Mouse (Mus musculus) stomach, embryonic 14.5 days (tissue): Measurements from ENCODE around the gene Rybp. TPM values are rescaled to one million over a fixed set of nuclear protein-coding genes. Genes with fewer than 3 reads are reported as not detected.
A peak's percentile ranks its signal among the peaks of the same experiment; 100 is the strongest.

Experiments used
- ATAC-seq: fragments of 200-750 bp; cut with Nextera tagmentation; 2 replicates; pipeline ENCODE4 v1.8.0; 2017; ENCODE audit warnings: low read depth, moderate TSS enrichment; ENCODE audit not compliant: insufficient number of reproducible peaks, insufficient read depth, low FRiP score
- H3K27ac ChIP-seq: fragments of 300-500 bp; sonication (generic); 2 replicates; pipeline ENCODE4 v1.5.1; 2014; ENCODE audit warnings: mild to moderate bottlenecking, low read length, moderate library complexity, mixed read lengths
- H3K27me3 ChIP-seq: fragments of 300-500 bp; sonication (generic); 2 replicates; pipeline ENCODE4 v1.6.1; 2014; ENCODE audit warnings: low read length, control low read depth, mixed read lengths; ENCODE audit not compliant: control insufficient read depth, insufficient read depth
- H3K36me3 ChIP-seq: fragments of 300-500 bp; sonication (generic); 2 replicates; pipeline ENCODE4 v1.6.1; 2014; ENCODE audit warnings: mild to moderate bottlenecking, control low read depth, low read length, moderate library complexity, mixed read lengths; ENCODE audit not compliant: control insufficient read depth, insufficient read depth
- H3K4me1 ChIP-seq: fragments of 300-500 bp; sonication (generic); 2 replicates; pipeline ENCODE4 v1.6.1; 2014; ENCODE audit warnings: low read length, control low read depth, mixed read lengths; ENCODE audit not compliant: control insufficient read depth, insufficient read depth
- H3K4me2 ChIP-seq: fragments of 300-500 bp; sonication (generic); replicated peaks from 2 replicates; pipeline ENCODE4 v1.6.1; 2014; ENCODE audit warnings: low read depth, low read length, control low read depth
- H3K4me3 ChIP-seq: fragments of 300-500 bp; sonication (generic); 2 replicates; pipeline ENCODE4 v1.5.1; 2014; ENCODE audit warnings: low read depth, low read length, control low read depth
- H3K9ac ChIP-seq: fragments of 300-500 bp; sonication (generic); replicated peaks from 2 replicates; pipeline ENCODE4 v1.6.1; 2014; ENCODE audit warnings: low read depth, mild to moderate bottlenecking, control low read depth, low read length, moderate library complexity, mixed read lengths
- H3K9me3 ChIP-seq: fragments of 300-500 bp; sonication (generic); 2 replicates; pipeline ENCODE4 v1.6.1; 2016; ENCODE audit warnings: low read depth, low read length, control low read depth; ENCODE audit not compliant: control insufficient read depth
- WGBS: fragments of 180-500 bp; shearing (Covaris S2); extraction: QIAGEN DNeasy Blood & Tissue Kit; methylation state at CpG from one replicate; pipeline ENCODE4 v1.1.7; 2014; 5-methylcytosine and 5-hydroxymethylcytosine counted together
- polyA plus RNA-seq: library from polyadenylated mRNA; unstranded; fragments of >200 nt; fragmentation: Nextera tagmentation; extraction: Ambion mirVana; gene quantifications from 2 replicates; pipeline ENCODE4 v1.2.1, GENCODE M21; 2014

Gene Rybp
- polyA plus RNA-seq, 1 experiment from 2014 or later, result 12.6 TPM

DNA sequence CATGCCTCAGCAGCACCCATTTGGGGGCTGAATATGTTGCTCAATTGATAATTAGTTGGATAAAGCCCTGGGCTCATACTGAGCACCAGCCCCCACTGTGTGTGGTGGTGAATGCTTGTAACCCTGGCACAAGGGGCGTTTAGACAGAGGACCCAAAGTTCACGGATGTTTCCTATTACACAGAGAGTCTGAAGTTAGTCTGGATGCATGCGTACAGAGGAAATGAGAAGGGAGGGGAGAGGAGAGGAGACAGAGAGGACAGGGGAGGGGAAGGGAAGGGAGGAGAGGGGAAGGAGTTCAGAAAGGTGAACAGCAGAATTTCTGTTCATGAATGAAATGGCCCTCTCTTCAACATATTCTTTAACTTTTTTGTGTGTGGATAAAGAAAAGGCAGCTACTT, 13.5 kb upstream of the Rybp start:
- no peak overlapping the region for H3K4me2 ChIP-seq
- no peaks in the 10 kb centered on the region for H3K36me3 ChIP-seq
- H3K4me1 ChIP-seq, result no peaks in the 10 kb centered on the region
- H3K27me3 ChIP-seq, result no peaks in the 10 kb centered on the region
- no peak overlapping the region for H3K27ac ChIP-seq
- H3K4me3 ChIP-seq, result no peak overlapping the region
- WGBS, result 23% methylated on average over 3 of the region's 3 CpGs
- H3K9me3 ChIP-seq, result no peaks in the 10 kb centered on the region
- H3K9ac ChIP-seq, result no peak overlapping the region
- no peak for ATAC-seq

GRCm38 (mm10) chr6:100298945-100299344, 11.7 kb upstream of the Rybp start:
- H3K36me3 ChIP-seq, result no peaks in the 10 kb centered on the region
- H3K9me3 ChIP-seq, result no peaks in the 10 kb centered on the region
- WGBS, result 58% methylated on average over 4 of the region's 4 CpGs
- H3K27ac ChIP-seq, result no peak overlapping the region
- no peak overlapping the region for H3K9ac ChIP-seq
- no peak overlapping the region for H3K4me2 ChIP-seq
- no peak overlapping the region for H3K4me3 ChIP-seq
- H3K4me1 ChIP-seq, result no peaks in the 10 kb centered on the region
- no peaks in the 10 kb centered on the region for H3K27me3 ChIP-seq
- ATAC-seq, result no peak

GRCm38 (mm10) chr6:100297536-100297935, 10.3 kb upstream of the Rybp start:
- 0 out of 2 replicates have a peak overlapping the region, but pooled peaks have one; percentile 17 for H3K27ac ChIP-seq
- WGBS, result 75% methylated on average over 8 of the region's 8 CpGs
- ATAC-seq, result peak; percentile 86

GRCm38 (mm10) chr6:100292411-100292810, 5.1 kb upstream of the Rybp start:
- 85% methylated on average over 6 of the region's 6 CpGs for WGBS
- no peak for ATAC-seq
- Histone ChIP-seq H3K4me1 (no peaks in the 10 kb centered on the region), H3K27me3 (no peaks in the 10 kb centered on the region), H3K4me3 (no peak overlapping the region), H3K9me3 (no peaks in the 10 kb centered on the region), H3K4me2 (no peak overlapping the region), H3K36me3 (no peaks in the 10 kb centered on the region), H3K27ac (no peak overlapping the region), H3K9ac (no peak overlapping the region)

More at GRCm38 (mm10) chr6:100297536-100297935, 10.3 kb upstream of the Rybp start:
- Histone ChIP-seq H3K9ac (no peak overlapping the region), H3K4me1 (no peaks in the 10 kb centered on the region), H3K4me2 (no peak overlapping the region), H3K4me3 (no peak overlapping the region), H3K27me3 (no peaks in the 10 kb centered on the region), H3K9me3 (no peaks in the 10 kb centered on the region), H3K36me3 (no peaks in the 10 kb centered on the region)

GRCm38 (mm10) chr6:100289058-100289457, 1.8 kb upstream of the Rybp start:
- no peak for ATAC-seq
- H3K4me3 ChIP-seq, result no peak overlapping the region
- no peaks in the 10 kb centered on the region for H3K27me3 ChIP-seq
- H3K4me1 ChIP-seq, result peaks cover 14% of the 10 kb centered on the region; the same call in 1 of the 2 replicates
- no peak overlapping the region for H3K27ac ChIP-seq
- no peak overlapping the region for H3K4me2 ChIP-seq
- H3K9ac ChIP-seq, result no peak overlapping the region
- H3K9me3 ChIP-seq, result no peaks in the 10 kb centered on the region
- 67% methylated on average over 5 of the region's 5 CpGs for WGBS
- no peaks in the 10 kb centered on the region for H3K36me3 ChIP-seq

GRCm38 (mm10) chr6:100288730-100289035, 1.4 kb upstream of the Rybp start:
- Histone ChIP-seq H3K9me3 (no peaks in the 10 kb centered on the region), H3K36me3 (no peaks in the 10 kb centered on the region), H3K27ac (no peak overlapping the region), H3K4me1 (peaks cover 16% of the 10 kb centered on the region; the same call in 1 of the 2 replicates), H3K4me2 (no peak overlapping the region), H3K27me3 (no peaks in the 10 kb centered on the region), H3K9ac (no peak overlapping the region), H3K4me3 (0 out of 2 replicates have a peak overlapping the region, but pooled peaks have one; percentile 67)
- 47% methylated on average over 4 of the region's 4 CpGs for WGBS
- no peak for ATAC-seq

GRCm38 (mm10) chr6:100288016-100288729, 888 bp upstream of the Rybp start:
- no peaks in the 10 kb centered on the region for H3K27me3 ChIP-seq
- ATAC-seq, result no peak
- H3K4me3 ChIP-seq, result peak overlapping the region; percentile 67
- H3K9me3 ChIP-seq, result no peaks in the 10 kb centered on the region
- peak overlapping the region; percentile 67 for H3K9ac ChIP-seq
- H3K4me1 ChIP-seq, result peaks cover 16% of the 10 kb centered on the region; the same call in 1 of the 2 replicates
- no peaks in the 10 kb centered on the region for H3K36me3 ChIP-seq
- H3K27ac ChIP-seq, result peak overlapping the region; percentile 84; the same call in 1 of the 2 replicates
- peak overlapping the region; percentile 94 for H3K4me2 ChIP-seq
- WGBS, result 3% methylated on average over 23 of the region's 23 CpGs

DNA sequence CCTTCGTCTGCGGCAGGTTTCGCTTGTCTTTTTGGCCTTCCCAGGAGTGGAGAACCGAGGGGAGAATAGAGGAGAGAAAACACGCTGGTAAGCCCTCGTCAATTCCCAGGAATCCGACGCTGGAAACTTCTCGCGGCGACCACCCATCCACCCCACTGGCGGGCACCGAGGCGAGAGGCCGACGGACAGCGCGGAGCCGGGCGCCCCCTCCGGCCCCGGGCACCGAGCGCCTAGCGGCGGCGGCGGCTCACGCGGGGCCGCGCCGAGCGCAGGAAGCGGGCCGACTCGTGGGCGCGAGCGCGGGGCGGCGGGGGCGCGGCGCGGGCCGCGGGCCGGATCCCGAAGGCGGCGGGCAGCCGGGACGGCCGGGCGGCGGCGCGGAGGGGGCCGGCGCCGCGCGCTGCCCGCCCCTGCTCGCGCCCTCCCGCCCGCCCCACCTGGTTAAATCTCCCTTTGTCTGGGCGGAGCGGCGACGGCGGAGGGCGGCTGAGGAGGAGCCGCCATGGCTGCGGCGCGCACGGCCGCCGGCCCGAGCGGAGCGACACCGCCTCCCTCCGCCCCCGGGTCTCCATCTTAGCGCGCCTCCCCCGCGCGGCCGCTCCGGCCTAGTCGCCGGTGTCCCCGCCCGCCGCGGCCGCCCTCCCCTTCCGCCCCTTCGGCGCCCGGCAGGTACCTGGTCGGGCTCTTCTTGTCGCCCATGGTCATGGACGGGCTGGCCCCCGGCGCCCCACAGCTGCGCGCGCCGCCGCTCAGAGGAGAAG, 532 bp downstream of the Rybp start:
- H3K4me3 ChIP-seq, result peak overlapping the region; percentile 67
- H3K9ac ChIP-seq, result peak overlapping the region; percentile 89
- WGBS, result 1% methylated on average over 69 of the region's 117 CpGs
- peak overlapping the region; percentile 77 for H3K4me2 ChIP-seq
- H3K36me3 ChIP-seq, result no peaks in the 10 kb centered on the region
- peak overlapping the region; percentile 95 for H3K27ac ChIP-seq
- ATAC-seq, result peak; percentile 62
- H3K27me3 ChIP-seq, result no peaks in the 10 kb centered on the region
- no peaks in the 10 kb centered on the region for H3K9me3 ChIP-seq
- H3K4me1 ChIP-seq, result peaks cover 16% of the 10 kb centered on the region; the same call in 1 of the 2 replicates
